Mouse (Mus musculus): ENCODE measurements around the gene Hs3st1. TPM values are rescaled to one million over a fixed set of nuclear protein-coding genes. Genes with fewer than 3 reads are reported as not detected.
"Not testable (repeated sequence)": the region's sequence is repeated elsewhere in the genome, so short reads cannot be mapped to it uniquely, and the experiment has no call there.

Hs3st1 gene
- polyA plus RNA-seq (2014; fragmentation: Nextera tagmentation; extraction: Ambion mirVana) = 2.4 and 3.0 TPM in 2 replicates

- WGBS = 87% methylated on average over 15 of the region's 15 CpGs
- not testable (repeated sequence) for H3K9ac ChIP-seq; ATAC-seq (ENCODE audit: insufficient read depth); H3K27ac ChIP-seq (ENCODE audit: low read depth); H3K4me2 ChIP-seq; DNase-seq; H3K4me3 ChIP-seq (ENCODE audit: low read depth, low read length); H3K9me3 ChIP-seq (ENCODE audit: low read depth, low read length); H3K36me3 ChIP-seq (ENCODE audit: insufficient read depth); H3K27me3 ChIP-seq (ENCODE audit: insufficient read depth, low read length); H3K4me1 ChIP-seq (ENCODE audit: insufficient read depth)
Observed at GRCm38 (mm10) chr5:39755375-39755774, at the start of gene Hs3st1. Hs3st1 (minus strand) TSS chr5:39755475.

GRCm38 (mm10) chr5:39804663-39805062, 49.4 kb upstream of the Hs3st1 start:
- Histone ChIP-seq H3K9ac (no peak overlapping the region), H3K4me3 (ENCODE audit: low read depth, low read length) (no peak overlapping the region), H3K36me3 (ENCODE audit: insufficient read depth) (no peaks in the 10 kb centered on the region), H3K4me1 (ENCODE audit: insufficient read depth) (no peaks in the 10 kb centered on the region), H3K27me3 (ENCODE audit: insufficient read depth, low read length) (no peaks in the 10 kb centered on the region), H3K9me3 (ENCODE audit: low read depth, low read length) (no peaks in the 10 kb centered on the region), H3K4me2 (no peak overlapping the region), H3K27ac (ENCODE audit: low read depth) (no peak overlapping the region)
- DNase-seq (no peak), ATAC-seq (ENCODE audit: insufficient read depth) (no peak)
- no peak for TF ChIP-seq CTCF (IDR thresholded peaks at IDR 0.05; ENCODE audit: low read depth)
- 82% methylated on average over 5 of the region's 5 CpGs for WGBS

- Histone ChIP-seq H3K4me1 (ENCODE audit: insufficient read depth) (no peaks in the 10 kb centered on the region), H3K27ac (ENCODE audit: low read depth) (no peak overlapping the region), H3K27me3 (ENCODE audit: insufficient read depth, low read length) (no peaks in the 10 kb centered on the region), H3K36me3 (ENCODE audit: insufficient read depth) (no peaks in the 10 kb centered on the region), H3K4me3 (ENCODE audit: low read depth, low read length) (no peak overlapping the region), H3K9ac (no peak overlapping the region), H3K9me3 (ENCODE audit: low read depth, low read length) (no peaks in the 10 kb centered on the region), H3K4me2 (no peak overlapping the region)
- no peak for TF ChIP-seq CTCF (IDR thresholded peaks at IDR 0.05; ENCODE audit: low read depth)
- ATAC-seq (ENCODE audit: insufficient read depth) = no peak
- WGBS = 67% methylated on average over 3 of the region's 3 CpGs
- DNase-seq = no peak
Observed at GRCm38 (mm10) chr5:39803941-39804340, 48.7 kb upstream of the Hs3st1 start.

GRCm38 (mm10) chr5:39803457-39803856, 48.2 kb upstream of the Hs3st1 start:
- Histone ChIP-seq H3K9me3 (ENCODE audit: low read depth, low read length) (no peaks in the 10 kb centered on the region), H3K4me3 (ENCODE audit: low read depth, low read length) (no peak overlapping the region), H3K4me2 (no peak overlapping the region), H3K4me1 (ENCODE audit: insufficient read depth) (no peaks in the 10 kb centered on the region), H3K27ac (ENCODE audit: low read depth) (no peak overlapping the region), H3K9ac (no peak overlapping the region), H3K36me3 (ENCODE audit: insufficient read depth) (no peaks in the 10 kb centered on the region), H3K27me3 (ENCODE audit: insufficient read depth, low read length) (no peaks in the 10 kb centered on the region)
- DNase-seq (no peak), ATAC-seq (ENCODE audit: insufficient read depth) (no peak)
- no peak for TF ChIP-seq CTCF (IDR thresholded peaks at IDR 0.05; ENCODE audit: low read depth)
- WGBS = 73% methylated on average over 3 of the region's 3 CpGs

- Histone ChIP-seq H3K4me3 (ENCODE audit: low read depth, low read length) (no peak overlapping the region), H3K27ac (ENCODE audit: low read depth) (no peak overlapping the region), H3K9me3 (ENCODE audit: low read depth, low read length) (no peaks in the 10 kb centered on the region), H3K4me1 (ENCODE audit: insufficient read depth) (no peaks in the 10 kb centered on the region), H3K9ac (no peak overlapping the region), H3K4me2 (no peak overlapping the region), H3K27me3 (ENCODE audit: insufficient read depth, low read length) (no peaks in the 10 kb centered on the region), H3K36me3 (ENCODE audit: insufficient read depth) (no peaks in the 10 kb centered on the region)
- no peak for ATAC-seq (ENCODE audit: insufficient read depth)
- DNase-seq = no peak
- 76% methylated on average over 3 of the region's 3 CpGs for WGBS
- TF ChIP-seq CTCF (IDR thresholded peaks at IDR 0.05; ENCODE audit: low read depth) = no peak
Observed at GRCm38 (mm10) chr5:39802110-39802509, 46.8 kb upstream of the Hs3st1 start.

- Histone ChIP-seq H3K4me3 (ENCODE audit: low read depth, low read length) (no peak overlapping the region), H3K36me3 (ENCODE audit: insufficient read depth) (no peaks in the 10 kb centered on the region), H3K9ac (no peak overlapping the region), H3K4me1 (ENCODE audit: insufficient read depth) (no peaks in the 10 kb centered on the region), H3K9me3 (ENCODE audit: low read depth, low read length) (no peaks in the 10 kb centered on the region), H3K27ac (ENCODE audit: low read depth) (no peak overlapping the region), H3K27me3 (ENCODE audit: insufficient read depth, low read length) (no peaks in the 10 kb centered on the region), H3K4me2 (no peak overlapping the region)
- no peak for ATAC-seq (ENCODE audit: insufficient read depth)
- peak; percentile 19 for DNase-seq
- 62% methylated on average over 7 of the region's 7 CpGs for WGBS
- no peak for TF ChIP-seq CTCF (IDR thresholded peaks at IDR 0.05; ENCODE audit: low read depth)
Observed at GRCm38 (mm10) chr5:39777094-39777710, 21.9 kb upstream of the Hs3st1 start.

- ATAC-seq (ENCODE audit: insufficient read depth) (no peak), DNase-seq (no peak)
- Histone ChIP-seq H3K36me3 (ENCODE audit: insufficient read depth) (no peaks in the 10 kb centered on the region), H3K9me3 (ENCODE audit: low read depth, low read length) (no peaks in the 10 kb centered on the region), H3K27me3 (ENCODE audit: insufficient read depth, low read length) (no peaks in the 10 kb centered on the region), H3K27ac (ENCODE audit: low read depth) (no peak overlapping the region), H3K4me3 (ENCODE audit: low read depth, low read length) (no peak overlapping the region), H3K4me1 (ENCODE audit: insufficient read depth) (no peaks in the 10 kb centered on the region), H3K9ac (no peak overlapping the region), H3K4me2 (no peak overlapping the region)
- WGBS = 60% methylated on average over 5 of the region's 5 CpGs
- TF ChIP-seq CTCF (IDR thresholded peaks at IDR 0.05; ENCODE audit: low read depth) = no peak
Observed at GRCm38 (mm10) chr5:39771680-39772348, 16.5 kb upstream of the Hs3st1 start.
